Mouse (Mus musculus) liver, embryonic 14.5 days (tissue): ENCODE results near the gene Larp4b. TPM values are rescaled to one million over a fixed set of nuclear protein-coding genes. Genes with fewer than 3 reads are reported as not detected.
A peak's percentile ranks its signal among the peaks of the same experiment; 100 is the strongest.

ENCODE experiments used
- ATAC-seq: fragments of 200-750 bp; cut with Nextera tagmentation; 2 replicates; pipeline ENCODE4 v1.8.0; 2017; ENCODE audit warnings: moderate number of reproducible peaks, mild to moderate bottlenecking, moderate library complexity; ENCODE audit not compliant: insufficient read depth
- DNase-seq, 3 experiments: peaks; one replicate each; pipeline ENCODE4 v3.0.0-alpha.2; 2012 to 2013; ENCODE audit warnings: low read depth in 3 of 3, low spot score in 3 of 3
- H3K27ac ChIP-seq: fragments of 300-500 bp; sonication (generic); 2 replicates; pipeline ENCODE4 v1.5.1; 2014; ENCODE audit warnings: moderate library complexity, mild to moderate bottlenecking, control low read depth, inconsistent platforms
- H3K27me3 ChIP-seq: fragments of 300-500 bp; sonication (generic); 2 replicates; pipeline ENCODE4 v1.6.1; 2014; ENCODE audit warnings: mild to moderate bottlenecking, low read length, moderate library complexity; ENCODE audit not compliant: control insufficient read depth, insufficient read depth
- H3K36me3 ChIP-seq: fragments of 300-500 bp; sonication (generic); replicated peaks from 2 replicates; pipeline ENCODE4 v1.6.1; 2014; ENCODE audit warnings: low read depth; ENCODE audit not compliant: control insufficient read depth, insufficient read depth
- H3K4me1 ChIP-seq, 2 experiments: fragments of 200-500 bp in 1 of 2; fragments of 300-500 bp in 1 of 2; sonication (generic) in 1 of 2; replicated peaks; 2 replicates each; pipeline ENCODE4 v1.6.1; 2012 to 2014; ENCODE audit warnings: antibody characterized with exemption in 1 of 2, inconsistent platforms in 1 of 2, low read length in 1 of 2; ENCODE audit not compliant: control insufficient read depth in 2 of 2, insufficient read depth in 2 of 2
- H3K4me2 ChIP-seq: fragments of 300-500 bp; sonication (generic); 2 replicates; pipeline ENCODE4 v1.6.1; 2014; ENCODE audit warnings: low read depth, mild to moderate bottlenecking, control low read depth, moderate library complexity
- H3K4me3 ChIP-seq, 2 experiments: fragments of 200-500 bp in 1 of 2; fragments of 300-500 bp in 1 of 2; sonication (generic) in 1 of 2; 2 replicates each; pipeline ENCODE4 v1.5.1; 2012 to 2014; ENCODE audit warnings: low read depth in 2 of 2, low read length in 2 of 2, mild to moderate bottlenecking in 2 of 2, control low read depth in 1 of 2, inconsistent platforms in 1 of 2, moderate library complexity in 1 of 2; ENCODE audit not compliant: insufficient read depth in 1 of 2
- H3K9ac ChIP-seq: fragments of 300-500 bp; sonication (generic); replicated peaks from 2 replicates; pipeline ENCODE4 v1.6.1; 2014; ENCODE audit warnings: mild to moderate bottlenecking, control low read depth, moderate library complexity
- H3K9me3 ChIP-seq: fragments of 300-500 bp; sonication (generic); 2 replicates; pipeline ENCODE4 v1.6.1; 2016; ENCODE audit warnings: low read length, mixed read lengths; ENCODE audit not compliant: control insufficient read depth
- CTCF ChIP-seq: IDR thresholded peaks from 2 replicates; pipeline ENCODE4 v1.5.1; 2016; ENCODE audit warnings: antibody characterized with exemption, low read depth, control low read depth
- EP300 ChIP-seq: IDR thresholded peaks from 2 replicates; pipeline ENCODE4 v1.6.1; 2016; ENCODE audit warnings: antibody characterized with exemption, low read depth
- WGBS: fragments of 180-500 bp; shearing (Covaris S2); extraction: QIAGEN DNeasy Blood & Tissue Kit; methylation state at CpG from one replicate; pipeline ENCODE4 v1.1.7; 2014; ENCODE audit not compliant: insufficient replicate concordance; 5-methylcytosine and 5-hydroxymethylcytosine counted together
- polyA plus RNA-seq, 2 experiments: library from polyadenylated mRNA; depleted of rRNA in 1 of 2; stranded (reverse) in 1 of 2; unstranded in 1 of 2; fragments of >200 nt; fragmentation: Nextera tagmentation in 1 of 2; extraction: Ambion mirVana in 1 of 2; gene quantifications; 2 replicates each; pipeline versions ENCODE4 v1.2.1 to v1.2.3; 2012 to 2014

The Larp4b gene
- polyA plus RNA-seq, 2 experiments: 16.5 to 27.7 TPM

- TF ChIP-seq CTCF (peak; percentile 83), EP300 (no peak)
- no peak overlapping the region for H3K9ac ChIP-seq
- no peak overlapping the region for H3K27ac ChIP-seq
- 51% methylated on average over 4 of the region's 4 CpGs for WGBS
- ATAC-seq (no peak), DNase-seq (no peak)
- H3K27me3 ChIP-seq: no peaks in the 10 kb centered on the region
- no peak overlapping the region for H3K4me2 ChIP-seq
- H3K4me3 ChIP-seq: no peak overlapping the region
- no peaks in the 10 kb centered on the region; a peak in 2 of 4 replicates for H3K4me1 ChIP-seq
- no peaks in the 10 kb centered on the region for H3K9me3 ChIP-seq
- no peaks in the 10 kb centered on the region for H3K36me3 ChIP-seq
Measured at GRCm38 (mm10) chr13:9194656-9195055, 101.0 kb downstream of the Larp4b start.

- peak; percentile 46; the same call in 1 of the 2 replicates for TF ChIP-seq CTCF
- no peak for TF ChIP-seq EP300
- no peaks in the 10 kb centered on the region for H3K9me3 ChIP-seq
- 44% methylated on average over 4 of the region's 4 CpGs for WGBS
- no peak for DNase-seq
- no peak overlapping the region for H3K4me3 ChIP-seq
- H3K4me2 ChIP-seq: no peak overlapping the region
- H3K27me3 ChIP-seq: no peaks in the 10 kb centered on the region
- no peaks in the 10 kb centered on the region; a peak in 2 of 4 replicates for H3K4me1 ChIP-seq
- no peaks in the 10 kb centered on the region for H3K36me3 ChIP-seq
- no peak for ATAC-seq
- no peak overlapping the region for H3K9ac ChIP-seq
- no peak overlapping the region for H3K27ac ChIP-seq
Measured at GRCm38 (mm10) chr13:9195565-9195964, 101.9 kb downstream of the Larp4b start.

- Histone ChIP-seq H3K9ac (no peak overlapping the region), H3K4me2 (no peak overlapping the region), H3K27ac (no peak overlapping the region), H3K4me1 (no peaks in the 10 kb centered on the region; a peak in 1 of 4 replicates), H3K9me3 (no peaks in the 10 kb centered on the region), H3K4me3 (no peak overlapping the region), H3K36me3 (no peaks in the 10 kb centered on the region), H3K27me3 (no peaks in the 10 kb centered on the region)
- DNase-seq: no peak
- ATAC-seq: no peak
- TF ChIP-seq CTCF (no peak), EP300 (no peak)
- 59% methylated on average over 3 of the region's 3 CpGs for WGBS
Measured at GRCm38 (mm10) chr13:9198106-9198505, 104.4 kb downstream of the Larp4b start.

- peak overlapping the region; percentile 37 for H3K4me2 ChIP-seq
- DNase-seq (peak in 1 of 3 experiments; percentile 15), ATAC-seq (no peak; the same call in 1 of the 2 replicates)
- no peaks in the 10 kb centered on the region for H3K36me3 ChIP-seq
- no peak overlapping the region for H3K9ac ChIP-seq
- H3K9me3 ChIP-seq: no peaks in the 10 kb centered on the region
- H3K27ac ChIP-seq: no peak overlapping the region
- H3K27me3 ChIP-seq: no peaks in the 10 kb centered on the region
- 27% methylated on average over 19 of the region's 19 CpGs for WGBS
- no peak for TF ChIP-seq CTCF
- no peak for TF ChIP-seq EP300
- H3K4me1 ChIP-seq: no peaks in the 10 kb centered on the region; a peak in 1 of 4 replicates
- peak overlapping the region in 1 of 2 experiments; percentile 30; a peak in 1 of 4 replicates for H3K4me3 ChIP-seq
Measured at GRCm38 (mm10) chr13:9198728-9199464, 105.2 kb downstream of the Larp4b start.

- Histone ChIP-seq H3K9me3 (no peaks in the 10 kb centered on the region), H3K36me3 (no peaks in the 10 kb centered on the region), H3K4me2 (peak overlapping the region; percentile 37; the same call in 1 of the 2 replicates), H3K4me1 (no peaks in the 10 kb centered on the region; a peak in 1 of 4 replicates), H3K4me3 (no peak overlapping the region), H3K27me3 (no peaks in the 10 kb centered on the region), H3K27ac (no peak overlapping the region), H3K9ac (no peak overlapping the region)
- 29% methylated on average over 2 of the region's 2 CpGs for WGBS
- DNase-seq (no peak), ATAC-seq (no peak)
- no peak for TF ChIP-seq EP300
- TF ChIP-seq CTCF: no peak
Measured at GRCm38 (mm10) chr13:9199465-9199844, 105.8 kb downstream of the Larp4b start.
